Mouse (Mus musculus): ENCODE data around the gene Nrg4. TPM values are rescaled to one million over a fixed set of nuclear protein-coding genes. Genes with fewer than 3 reads are reported as not detected.
A peak's percentile ranks its signal among the peaks of the same experiment; 100 is the strongest.
"Not testable (repeated sequence)": the region's sequence is repeated elsewhere in the genome, so short reads cannot be mapped to it uniquely, and the experiment has no call there.

Gene Nrg4
- total RNA-seq, 2 experiments from 2014 or later, result 1.2 to 1.4 TPM

- DNase-seq (ENCODE audit: extremely low spot score in 1 of 2, low spot score in 2 of 2), result peak in 1 of 2 experiments; percentile 11
- Histone ChIP-seq H3K4me3 (no peak overlapping the region), H3K27ac (no peak overlapping the region)
- no peak for TF ChIP-seq CTCF (IDR thresholded peaks at IDR 0.05)
- intact Hi-C loops (cut with DNase I), result no loop called here
Observed at GRCm38 (mm10) chr9:55273906-55274305, 52.7 kb downstream of the Nrg4 start.

DNA sequence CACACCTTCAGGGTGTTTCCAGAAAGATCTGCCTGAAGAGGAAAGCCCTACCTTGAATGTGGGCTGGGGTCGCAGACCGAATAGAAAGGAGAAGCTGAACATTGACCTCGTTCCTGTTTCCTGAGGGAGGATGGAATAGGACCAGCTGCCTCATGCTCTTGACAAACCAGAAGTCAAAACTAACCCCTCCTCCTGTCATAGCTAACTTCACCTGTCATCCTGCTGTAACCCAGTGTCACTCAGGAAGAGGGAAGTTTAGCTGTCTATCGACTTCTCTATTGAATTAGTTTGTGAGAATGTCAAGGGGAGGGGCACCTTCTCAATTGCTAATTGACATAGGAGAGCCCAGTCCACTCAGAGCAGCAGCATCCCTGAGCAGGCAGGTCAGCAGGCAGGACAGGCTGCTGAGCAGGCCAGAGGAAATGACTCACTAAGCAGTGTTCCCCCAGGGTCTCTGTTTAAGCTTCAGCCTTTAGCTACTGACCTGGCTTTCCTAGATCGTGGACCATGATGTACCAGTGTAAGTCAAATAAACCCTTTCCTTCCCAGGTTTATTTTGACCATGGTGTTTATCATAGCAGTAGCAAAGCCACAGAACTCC is 54.6 kb downstream of the Nrg4 start:
- no peak overlapping the region for H3K4me3 ChIP-seq
- intact Hi-C loops (cut with DNase I), result no loop called here
- no peak for TF ChIP-seq CTCF (IDR thresholded peaks at IDR 0.05)
- no peak for DNase-seq (ENCODE audit: extremely low spot score in 1 of 2, low spot score in 2 of 2)
- H3K27ac ChIP-seq, result no peak overlapping the region

GRCm38 (mm10) chr9:55264356-55265302 is 62.0 kb downstream of the Nrg4 start:
- no peak for TF ChIP-seq CTCF (IDR thresholded peaks at IDR 0.05)
- no peak overlapping the region for H3K27ac ChIP-seq
- no peak overlapping the region for H3K4me3 ChIP-seq
- intact Hi-C loops (cut with DNase I), result no loop called here
- DNase-seq (ENCODE audit: extremely low spot score in 1 of 2, low spot score in 2 of 2), result no peak

- intact Hi-C loops (cut with DNase I), result no loop called here
- no peak overlapping the region for H3K27ac ChIP-seq
- TF ChIP-seq CTCF (IDR thresholded peaks at IDR 0.05), result no peak
- no peak overlapping the region for H3K4me3 ChIP-seq
- DNase-seq (ENCODE audit: extremely low spot score in 1 of 2, low spot score in 2 of 2), result no peak
Observed at GRCm38 (mm10) chr9:55259741-55260140, 66.9 kb downstream of the Nrg4 start.

GRCm38 (mm10) chr9:55257105-55257504 is 69.5 kb downstream of the Nrg4 start:
- intact Hi-C loops (cut with DNase I), result no loop called here
- no peak for TF ChIP-seq CTCF (IDR thresholded peaks at IDR 0.05)
- Histone ChIP-seq H3K4me3 (no peak overlapping the region), H3K27ac (no peak overlapping the region)
- DNase-seq (ENCODE audit: extremely low spot score in 1 of 2, low spot score in 2 of 2), result no peak

GRCm38 (mm10) chr9:55255604-55256003 is 71.0 kb downstream of the Nrg4 start:
- Histone ChIP-seq H3K4me3 (no peak overlapping the region), H3K27ac (no peak overlapping the region)
- TF ChIP-seq CTCF (IDR thresholded peaks at IDR 0.05), result no peak
- no peak for DNase-seq (ENCODE audit: extremely low spot score in 1 of 2, low spot score in 2 of 2)
- intact Hi-C loops (cut with DNase I), result no loop called here

DNA sequence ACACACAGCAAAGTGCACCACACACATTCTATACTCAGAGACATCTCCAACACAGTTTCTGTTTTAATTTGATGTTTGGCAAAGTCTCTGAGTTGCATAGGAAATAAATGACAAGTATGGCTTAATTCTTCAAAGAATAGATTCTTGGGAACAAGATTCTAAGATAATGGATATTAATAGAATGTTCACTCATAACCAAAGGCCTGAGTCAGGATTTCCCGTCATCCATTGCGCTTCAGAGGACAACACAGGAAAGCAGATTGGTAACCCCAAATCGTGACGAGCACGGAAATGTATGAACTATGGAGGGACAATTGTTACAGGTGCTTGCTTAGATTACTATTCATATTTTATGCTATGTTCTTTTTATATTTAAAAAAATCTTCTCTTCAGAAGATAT is 71.6 kb downstream of the Nrg4 start:
- no peak for TF ChIP-seq CTCF (IDR thresholded peaks at IDR 0.05)
- Histone ChIP-seq H3K4me3 (no peak overlapping the region), H3K27ac (no peak overlapping the region)
- no peak for DNase-seq (ENCODE audit: extremely low spot score in 1 of 2, low spot score in 2 of 2)
- intact Hi-C loops (cut with DNase I), result no loop called here

GRCm38 (mm10) chr9:55253849-55254248 is 72.8 kb downstream of the Nrg4 start:
- Histone ChIP-seq H3K27ac (no peak overlapping the region), H3K4me3 (no peak overlapping the region)
- no peak for DNase-seq (ENCODE audit: extremely low spot score in 1 of 2, low spot score in 2 of 2)
- no peak for TF ChIP-seq CTCF (IDR thresholded peaks at IDR 0.05)
- intact Hi-C loops (cut with DNase I), result no loop called here

- H3K4me3 ChIP-seq; DNase-seq (ENCODE audit: extremely low spot score in 1 of 2, low spot score in 2 of 2); intact Hi-C loops (cut with DNase I); H3K27ac ChIP-seq: not testable (repeated sequence)
- peak; percentile 30 for TF ChIP-seq CTCF (IDR thresholded peaks at IDR 0.05)
Observed at GRCm38 (mm10) chr9:55252097-55252496, 74.5 kb downstream of the Nrg4 start.

DNA sequence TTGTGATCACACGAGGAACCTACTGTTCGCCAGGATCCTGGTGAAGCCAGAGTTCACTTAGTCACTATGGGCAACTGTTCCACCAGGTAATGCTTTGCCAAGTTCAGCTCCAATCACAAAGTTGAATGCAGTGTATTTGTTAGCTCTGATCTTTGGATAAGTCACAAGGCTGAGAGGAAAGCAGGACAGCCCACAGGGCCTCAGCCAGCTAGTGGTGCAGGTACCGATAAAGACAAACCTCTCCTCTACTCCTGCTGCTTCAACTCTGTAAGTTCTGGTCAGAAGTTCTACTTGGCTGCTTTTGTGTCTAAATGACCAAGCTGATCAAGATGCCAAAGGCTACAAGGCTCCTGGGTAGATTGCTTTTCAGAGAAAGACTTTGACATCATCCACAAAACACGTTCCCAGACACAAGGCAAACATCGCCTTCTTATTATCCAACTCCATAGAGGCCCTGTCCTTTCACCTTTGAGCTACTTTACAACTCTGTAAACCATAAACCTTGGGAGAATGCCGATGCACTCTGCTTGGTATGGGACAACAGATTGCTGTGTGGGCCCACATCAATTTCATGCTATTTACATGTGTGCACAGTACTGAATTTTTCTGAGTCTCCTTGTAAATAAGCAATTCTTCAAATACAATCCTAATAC is 75.9 kb downstream of the Nrg4 start:
- TF ChIP-seq CTCF (IDR thresholded peaks at IDR 0.05), result no peak
- intact Hi-C loops (cut with DNase I), result no loop called here
- no peak overlapping the region for H3K27ac ChIP-seq
- H3K4me3 ChIP-seq, result no peak overlapping the region
- DNase-seq (ENCODE audit: extremely low spot score in 1 of 2, low spot score in 2 of 2), result no peak

- intact Hi-C loops (cut with DNase I), result no loop called here
- no peak for TF ChIP-seq CTCF (IDR thresholded peaks at IDR 0.05)
- DNase-seq (ENCODE audit: extremely low spot score in 1 of 2, low spot score in 2 of 2), result no peak
- Histone ChIP-seq H3K27ac (no peak overlapping the region), H3K4me3 (no peak overlapping the region)
Observed at GRCm38 (mm10) chr9:55248465-55248864, 78.2 kb downstream of the Nrg4 start.

DNA sequence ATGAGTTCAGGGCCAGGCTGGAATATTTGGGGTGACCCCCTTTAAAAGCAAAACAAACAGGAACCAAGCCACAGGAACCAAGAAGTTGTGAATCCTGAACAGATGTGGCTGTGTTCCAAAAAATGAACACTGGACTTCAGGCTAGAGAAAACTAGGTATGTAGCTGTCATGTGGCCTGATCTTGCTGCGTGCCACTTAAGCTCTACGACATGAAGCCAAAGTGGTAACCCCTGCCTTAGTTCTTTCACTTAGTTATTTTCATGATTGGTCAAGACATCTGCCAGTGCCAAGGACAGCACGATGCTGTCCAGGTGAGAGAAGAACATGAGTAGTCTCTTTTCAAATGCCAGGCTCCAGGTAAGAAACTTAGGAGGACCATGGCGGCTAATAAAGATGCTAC is 79.7 kb downstream of the Nrg4 start:
- no peak for DNase-seq (ENCODE audit: extremely low spot score in 1 of 2, low spot score in 2 of 2)
- TF ChIP-seq CTCF (IDR thresholded peaks at IDR 0.05), result no peak
- no peak overlapping the region for H3K27ac ChIP-seq
- H3K4me3 ChIP-seq, result no peak overlapping the region
- intact Hi-C loops (cut with DNase I), result no loop called here

All from left cerebral cortex, adult 2 months (tissue).